Mouse (Mus musculus) urinary bladder, postnatal 25 days (tissue): Measurements from ENCODE around the gene Vmn1r55.
A peak's percentile ranks its signal among the peaks of the same experiment; 100 is the strongest.
"Not testable (repeated sequence)": the region's sequence is repeated elsewhere in the genome, so short reads cannot be mapped to it uniquely, and the experiment has no call there.

ENCODE experiments used
- DNase-seq: peaks from one replicate; pipeline ENCODE4 v3.0.0; 2022; ENCODE audit warnings: low spot score

Vmn1r55 gene

DNA sequence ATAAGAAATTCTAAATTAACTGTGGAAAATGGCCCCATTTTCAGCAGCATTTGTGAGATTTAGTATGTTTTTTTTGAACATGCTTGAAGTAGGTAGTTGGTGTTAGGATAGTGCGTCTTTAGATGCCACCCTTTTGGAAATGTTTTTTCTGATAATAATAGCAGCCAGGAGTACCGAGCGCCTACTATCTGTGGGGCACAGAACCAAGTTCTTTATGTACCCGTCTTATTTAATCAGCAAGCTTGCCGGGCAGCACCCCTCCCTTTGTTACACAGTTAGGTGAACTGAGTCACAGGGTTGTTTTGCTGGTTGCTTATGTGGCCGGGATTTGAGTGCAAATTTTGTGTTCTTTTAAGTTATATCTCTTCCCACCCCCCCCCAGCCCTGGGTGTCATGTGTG lies 68.2 kb downstream of the Vmn1r55 start:
- no peak for DNase-seq

GRCm38 (mm10) chr7:5080815-5081214 lies 68.7 kb downstream of the Vmn1r55 start:
- no peak for DNase-seq

- peak; percentile 94 for DNase-seq
These were observed 69.3 kb downstream of the Vmn1r55 start, which contains the start of gene Epn1 for GRCm38 (mm10) chr7:5080010-5080751. TSS of gene Epn1 (plus strand) at chr7:5080235.

GRCm38 (mm10) chr7:5079365-5080009 lies 70.0 kb downstream of the Vmn1r55 start:
- not testable (repeated sequence) for DNase-seq
